Mouse (Mus musculus) brain, embryonic 14.5 days (tissue): Measurements from ENCODE around the gene Prr19. TPM values are rescaled to one million over a fixed set of nuclear protein-coding genes. Genes with fewer than 3 reads are reported as not detected.
"Not testable (repeated sequence)": the region's sequence is repeated elsewhere in the genome, so short reads cannot be mapped to it uniquely, and the experiment has no call there.

Experiments used
- DNase-seq: peaks from one replicate; pipeline ENCODE4 v3.0.0-alpha.2; 2011; ENCODE audit warnings: low read depth
- CTCF ChIP-seq: fragments of 200-500 bp; IDR thresholded peaks from 2 replicates; pipeline ENCODE4 v1.5.1; 2012; ENCODE audit warnings: inconsistent platforms, mild to moderate bottlenecking, moderate library complexity, borderline replicate concordance; ENCODE audit not compliant: insufficient read depth, insufficient read length; ENCODE audit errors: extremely low read depth
- POLR2A ChIP-seq: fragments of 200-500 bp; IDR thresholded peaks from 2 replicates; pipeline ENCODE4 v1.6.1; 2012; ENCODE audit warnings: mild to moderate bottlenecking, inconsistent platforms, borderline replicate concordance; ENCODE audit not compliant: poor library complexity, insufficient read depth, insufficient read length, severe bottlenecking; ENCODE audit errors: extremely low read depth
- polyA plus RNA-seq: library from polyadenylated mRNA; depleted of rRNA; stranded (reverse); fragments of >200 nt; gene quantifications from 2 replicates; pipeline ENCODE4 v1.2.3, GENCODE M21; 2012; rRNA removed

Prr19 gene
- polyA plus RNA-seq, 1 experiment = 2.8 TPM

DNA sequence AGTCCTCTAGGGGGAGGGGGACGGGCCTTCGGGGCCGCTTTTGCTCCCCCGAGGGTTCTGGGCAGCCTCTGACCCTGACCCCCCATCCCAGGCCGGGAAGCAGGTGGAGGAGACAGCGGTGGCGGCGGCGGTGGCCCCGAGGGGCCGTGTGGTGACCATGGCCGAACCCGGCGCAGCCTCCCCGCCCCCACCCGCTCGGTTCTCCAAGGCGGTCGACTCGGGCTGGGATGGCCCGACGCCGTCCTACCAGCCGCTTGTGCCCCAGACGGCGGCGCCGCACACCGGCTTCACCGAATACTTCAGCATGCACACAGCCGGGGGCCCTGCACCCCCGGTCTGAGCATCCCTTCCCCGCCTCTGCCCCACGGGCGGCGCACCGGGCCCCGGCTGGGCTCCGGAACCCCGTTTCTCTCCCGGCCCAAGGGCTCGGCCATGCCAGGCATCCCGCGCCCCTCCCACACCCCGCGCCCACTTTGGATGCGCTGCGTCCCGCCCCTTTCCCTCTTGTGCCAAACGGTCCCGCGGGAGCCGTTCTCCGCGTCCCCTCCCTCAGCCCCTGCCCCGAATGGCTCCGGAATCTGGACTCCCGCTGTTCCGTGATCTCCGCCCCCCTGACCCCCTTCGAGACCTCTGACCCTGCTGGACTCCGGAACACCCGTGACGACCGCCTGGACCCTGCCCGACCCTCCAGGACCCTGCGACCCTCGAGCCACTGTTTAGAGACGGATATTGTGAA, 14.3 kb downstream of the Prr19 start:
- TF ChIP-seq POLR2A = no peak
- no peak for DNase-seq

DNA sequence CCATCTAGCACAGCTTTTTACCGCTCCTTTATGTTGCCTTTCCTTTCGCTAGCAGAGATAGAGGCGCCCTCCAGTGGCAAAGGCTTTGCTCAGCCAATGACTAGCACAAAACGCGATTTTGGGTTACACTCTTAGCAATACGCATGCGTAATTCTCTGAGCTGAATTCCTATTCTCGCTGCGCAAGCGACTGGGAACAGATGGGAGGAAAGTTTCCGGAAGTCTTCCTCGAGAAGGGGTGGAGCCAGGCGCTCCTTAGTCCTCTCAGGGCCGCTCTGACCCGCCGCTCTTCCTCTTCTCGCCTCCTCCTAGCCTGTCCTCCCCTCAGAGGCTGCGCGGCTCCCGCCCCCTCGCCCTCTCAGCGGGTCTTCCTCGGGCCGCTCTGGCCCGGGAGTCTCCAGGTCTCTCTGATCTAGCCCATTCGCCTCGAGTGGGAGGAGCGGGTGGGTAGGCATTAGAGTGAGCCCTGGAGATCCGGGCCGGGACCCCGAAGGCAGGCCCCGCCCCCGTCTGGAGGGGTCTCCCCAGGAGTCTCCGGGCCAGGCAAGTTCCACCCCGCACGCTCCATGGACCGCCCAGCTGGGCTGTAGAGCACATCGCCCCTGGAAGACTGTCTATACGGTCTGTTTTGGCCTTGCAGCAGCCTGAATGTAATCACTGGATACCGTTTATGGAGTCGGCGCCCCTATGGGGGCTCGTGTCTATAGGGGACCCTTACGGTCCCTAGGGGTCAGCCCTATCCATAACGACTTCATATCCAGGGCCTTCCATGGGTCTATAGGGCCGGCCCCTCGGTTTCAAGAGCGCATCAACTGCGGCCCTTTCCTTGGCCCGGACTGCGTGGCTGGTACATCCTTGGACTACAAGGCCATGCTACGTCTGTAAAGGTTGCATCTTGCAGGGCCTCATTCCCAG, 15.6 kb downstream of the Prr19 start, which contains the start of gene Megf8:
TSS of gene Megf8 (plus strand) at position 633 of the 914 bp plus-strand sequence.
- peak; percentile 100 for DNase-seq

DNA sequence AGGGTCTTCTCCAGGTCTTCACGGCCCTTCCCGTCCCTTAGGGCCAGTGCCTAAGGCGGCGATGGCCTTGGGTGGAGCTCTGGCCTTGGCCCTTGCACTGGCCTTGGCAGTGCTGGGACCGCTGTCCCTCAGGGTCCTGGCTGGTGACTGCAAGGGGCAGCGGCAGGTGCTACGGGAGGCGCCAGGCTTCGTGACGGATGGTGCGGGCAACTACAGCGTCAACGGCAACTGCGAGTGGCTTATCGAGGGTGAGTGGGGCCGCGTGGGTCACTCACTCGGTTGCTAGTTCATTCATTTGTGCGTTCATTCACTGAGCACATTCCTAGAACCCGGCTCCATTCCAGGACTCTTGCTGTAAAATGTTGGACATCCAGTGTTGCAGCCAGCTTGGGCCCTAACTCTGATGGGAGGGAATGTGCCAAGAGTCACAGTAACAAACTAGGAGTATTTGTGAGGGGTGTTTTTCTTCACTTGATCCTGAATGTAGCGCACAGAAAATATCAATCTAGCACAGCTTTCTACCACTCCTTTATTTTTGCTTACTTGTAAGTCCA, 16.3 kb downstream of the Prr19 start:
- DNase-seq = no peak
- no peak for TF ChIP-seq POLR2A
- no peak for TF ChIP-seq CTCF

More for the DNA sequence above, 15.6 kb downstream of the Prr19 start, which contains the start of gene Megf8:
- no peak for TF ChIP-seq POLR2A
- TF ChIP-seq CTCF = peak; percentile 86

- no peak for TF ChIP-seq POLR2A
- TF ChIP-seq CTCF = no peak
- peak; percentile 63 for DNase-seq
Observed at GRCm38 (mm10) chr7:25322058-25322484, 20.9 kb downstream of the Prr19 start.

DNA sequence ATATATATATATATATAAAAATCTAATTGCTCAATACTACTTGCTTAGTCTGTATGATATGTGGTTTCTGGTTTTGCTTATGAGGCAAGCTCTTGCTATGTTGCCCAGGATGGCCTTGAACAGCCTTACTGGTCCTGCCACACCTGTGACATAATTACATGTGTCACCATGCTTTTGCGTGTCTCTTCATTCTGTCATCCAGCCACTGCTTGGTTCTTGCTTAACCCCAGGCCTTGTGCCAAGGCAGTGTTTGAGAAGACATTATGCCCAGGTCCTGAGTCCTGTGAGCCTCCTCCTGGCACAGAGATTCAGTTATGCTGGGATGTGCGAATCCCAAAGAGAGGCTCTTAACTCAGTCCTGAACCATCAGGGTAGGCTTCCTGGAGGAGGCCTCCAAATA, 22.0 kb downstream of the Prr19 start:
- TF ChIP-seq POLR2A (no peak), CTCF (no peak)
- DNase-seq = no peak

GRCm38 (mm10) chr7:25325431-25325830, 24.2 kb downstream of the Prr19 start:
- DNase-seq = not testable (repeated sequence)

DNA sequence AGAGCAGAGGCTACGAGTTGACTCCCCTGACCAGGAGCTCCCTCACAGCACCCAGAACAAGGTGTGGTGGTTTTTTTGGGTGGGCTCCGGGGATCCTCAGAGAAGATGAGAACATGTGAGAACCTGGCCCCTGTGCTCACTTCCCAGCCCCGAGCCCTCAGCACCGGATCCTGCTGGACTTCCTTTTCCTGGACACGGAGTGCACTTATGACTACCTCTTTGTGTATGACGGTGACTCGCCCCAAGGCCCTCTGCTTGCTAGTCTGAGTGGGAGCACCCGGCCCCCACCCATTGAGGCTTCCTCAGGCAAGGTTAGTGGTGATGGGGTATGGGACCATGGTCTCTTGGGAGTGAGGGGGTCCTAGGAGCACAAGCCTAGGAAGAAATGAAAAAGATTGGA, 25.0 kb downstream of the Prr19 start:
- no peak for DNase-seq
- TF ChIP-seq CTCF = no peak
- TF ChIP-seq POLR2A = no peak

GRCm38 (mm10) chr7:25333596-25334307, 32.5 kb downstream of the Prr19 start:
- peak; percentile 83 for TF ChIP-seq CTCF
- no peak for TF ChIP-seq POLR2A
- DNase-seq = peak; percentile 82

DNA sequence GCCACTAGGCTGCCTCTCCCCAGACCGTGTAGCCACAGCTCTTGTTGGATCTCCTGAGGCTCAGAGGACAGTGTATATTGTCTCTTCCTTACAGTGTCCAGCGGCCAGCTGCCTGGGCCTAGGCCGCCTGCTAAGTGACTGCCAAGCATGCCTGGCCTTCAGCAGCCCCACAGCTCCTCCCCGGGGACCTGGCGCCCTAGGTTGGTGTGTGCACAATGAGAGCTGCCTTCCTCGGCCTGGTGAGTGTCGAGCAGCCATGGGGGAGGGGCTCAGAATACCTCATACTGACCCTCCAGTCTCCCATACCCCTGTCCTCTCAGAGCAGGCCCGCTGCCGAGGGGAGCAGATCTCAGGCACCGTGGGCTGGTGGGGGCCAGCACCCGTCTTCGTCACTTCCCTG, 33.3 kb downstream of the Prr19 start:
- DNase-seq = no peak
- TF ChIP-seq CTCF (no peak), POLR2A (no peak)

- DNase-seq = no peak
- no peak for TF ChIP-seq CTCF
Observed at GRCm38 (mm10) chr7:25339329-25339728, 38.1 kb downstream of the Prr19 start.

DNA sequence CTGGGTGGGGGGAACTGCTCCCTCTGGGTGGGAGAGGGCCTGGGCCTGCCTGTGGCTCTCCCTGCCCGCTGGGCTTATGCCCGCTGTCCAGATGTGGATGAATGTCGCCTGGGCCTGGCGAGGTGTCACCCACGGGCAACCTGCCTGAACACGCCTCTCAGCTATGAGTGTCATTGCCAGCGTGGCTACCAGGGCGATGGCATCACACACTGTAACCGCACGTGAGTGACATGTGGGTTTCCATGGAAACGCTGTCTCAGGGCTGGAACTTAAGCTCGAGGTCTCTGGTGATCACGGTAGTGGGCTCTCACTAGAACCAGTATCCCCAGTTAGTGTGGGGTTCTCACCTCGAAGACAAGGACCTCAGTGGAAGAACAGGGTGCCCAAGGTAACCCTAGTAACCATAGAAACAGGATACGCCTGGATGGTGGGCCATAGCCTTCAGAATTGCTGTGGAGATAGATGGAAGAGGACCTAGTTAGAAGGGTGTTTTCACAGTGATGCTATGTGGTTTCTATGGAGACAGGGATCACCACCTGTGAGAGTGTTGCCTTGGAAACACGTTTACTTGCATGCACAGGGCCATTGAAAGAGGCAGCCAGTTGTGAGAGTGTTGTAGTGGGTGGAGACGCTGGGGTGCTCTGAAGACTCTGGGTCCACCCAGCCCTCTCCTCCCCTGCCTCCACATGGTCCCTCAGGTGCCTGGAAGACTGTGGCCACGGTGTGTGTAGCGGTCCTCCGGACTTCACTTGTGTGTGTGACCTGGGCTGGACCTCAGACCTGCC, 40.0 kb downstream of the Prr19 start:
- TF ChIP-seq POLR2A = no peak
- TF ChIP-seq CTCF = no peak
- DNase-seq = peak; percentile 67

DNA sequence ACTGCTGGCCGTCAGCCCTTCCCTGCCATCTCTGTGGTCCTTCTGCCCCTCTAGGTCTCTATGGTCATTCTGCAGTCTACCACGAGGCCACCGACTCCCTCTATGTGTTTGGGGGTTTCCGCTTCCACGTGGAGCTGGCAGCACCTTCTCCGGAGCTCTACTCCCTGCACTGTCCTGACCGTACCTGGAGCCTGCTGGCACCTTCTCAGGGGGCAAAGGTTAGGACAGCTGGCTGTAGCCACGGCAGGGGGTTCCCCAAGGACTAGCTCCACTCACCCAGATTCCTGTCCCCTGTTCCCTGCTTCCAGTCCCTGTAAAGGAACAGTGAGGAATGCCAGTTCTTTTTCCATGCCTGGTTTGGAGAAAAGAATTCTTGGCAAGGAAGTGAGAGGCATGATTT, 47.6 kb downstream of the Prr19 start:
- DNase-seq = no peak
- TF ChIP-seq POLR2A = no peak
- no peak for TF ChIP-seq CTCF

Other genes starting within 250 kb of the Prr19 start
- gene Grik5, start 229.1 kb upstream of the Prr19 start, polyA plus RNA-seq = 155 and 186 TPM in 2 replicates
- gene Zfp574, start 228.8 kb upstream of the Prr19 start, polyA plus RNA-seq = 45.4 and 46.2 TPM in 2 replicates
- 44.6 and 57.5 TPM in 2 replicates for gene Pou2f2, start 121.7 kb upstream of the Prr19 start, polyA plus RNA-seq
- gene Dedd2, start 80.8 kb upstream of the Prr19 start, polyA plus RNA-seq = 19.1 and 19.7 TPM in 2 replicates
- gene Zfp526, start 80.0 kb upstream of the Prr19 start, polyA plus RNA-seq = 9.0 and 10.0 TPM in 2 replicates
- gene Gsk3a, start 63.6 kb upstream of the Prr19 start, polyA plus RNA-seq = 224 and 265 TPM in 2 replicates
- 20.2 and 28.4 TPM in 2 replicates for gene Erf, start 50.6 kb upstream of the Prr19 start, polyA plus RNA-seq
- gene Cic, start 33.7 kb upstream of the Prr19 start, polyA plus RNA-seq = 107 and 149 TPM in 2 replicates
- 640 and 871 TPM in 2 replicates for gene Pafah1b3, start 3.4 kb upstream of the Prr19 start, polyA plus RNA-seq
- gene Tmem145, start 4.7 kb downstream of the Prr19 start, polyA plus RNA-seq = 163 and 167 TPM in 2 replicates
- 53.0 and 60.7 TPM in 2 replicates for gene Megf8, start 15.8 kb downstream of the Prr19 start, polyA plus RNA-seq
- gene Cnfn, start 68.3 kb downstream of the Prr19 start, polyA plus RNA-seq = 1.2 TPM in 1 of 2 replicates, not detected in the other
- gene Lipe, start 97.3 kb downstream of the Prr19 start, polyA plus RNA-seq = 12.0 and 13.0 TPM in 2 replicates
- gene Cxcl17, start 111.5 kb downstream of the Prr19 start, polyA plus RNA-seq = not detected in 2 replicates
- 0.87 and 1.1 TPM in 2 replicates for gene Ceacam1, start 176.2 kb downstream of the Prr19 start, polyA plus RNA-seq
- gene Ceacam2, start 238.4 kb downstream of the Prr19 start, polyA plus RNA-seq = not detected in 2 replicates